Mouse (Mus musculus) thymus, postnatal 0 days (tissue): ENCODE data around the gene Bcas3. TPM values are rescaled to one million over a fixed set of nuclear protein-coding genes. Genes with fewer than 3 reads are reported as not detected.
"Not testable (repeated sequence)": the region's sequence is repeated elsewhere in the genome, so short reads cannot be mapped to it uniquely, and the experiment has no call there.

Experiments used
- DNase-seq: peaks from one replicate; pipeline ENCODE4 v3.0.0-alpha.2; 2015; ENCODE audit warnings: low spot score
- polyA plus RNA-seq: library from polyadenylated mRNA; unstranded; fragments of >200 nt; fragmentation: Nextera tagmentation; extraction: Ambion mirVana; gene quantifications from 2 replicates; pipeline ENCODE4 v1.2.1, GENCODE M21; 2015

Gene Bcas3
- polyA plus RNA-seq, 1 experiment from 2014 or later, result 22.6 TPM

GRCm38 (mm10) chr11:85474326-85474725 is 121.4 kb downstream of the Bcas3 start:
- no peak for DNase-seq

GRCm38 (mm10) chr11:85482737-85483467 is 129.9 kb downstream of the Bcas3 start:
- peak; percentile 6 for DNase-seq

GRCm38 (mm10) chr11:85485197-85485940 is 132.4 kb downstream of the Bcas3 start:
- no peak for DNase-seq

- no peak for DNase-seq
Observed at GRCm38 (mm10) chr11:85487501-85487900, 134.5 kb downstream of the Bcas3 start.

- no peak for DNase-seq
Observed at GRCm38 (mm10) chr11:85492231-85492630, 139.3 kb downstream of the Bcas3 start.

GRCm38 (mm10) chr11:85492666-85493065 is 139.7 kb downstream of the Bcas3 start:
- no peak for DNase-seq

GRCm38 (mm10) chr11:85499561-85499960 is 146.6 kb downstream of the Bcas3 start:
- no peak for DNase-seq

GRCm38 (mm10) chr11:85502031-85502430 is 149.1 kb downstream of the Bcas3 start:
- DNase-seq, result no peak

- not testable (repeated sequence) for DNase-seq
Observed at GRCm38 (mm10) chr11:85504812-85505211, 151.8 kb downstream of the Bcas3 start.

- no peak for DNase-seq
Observed at GRCm38 (mm10) chr11:85505811-85506210, 152.8 kb downstream of the Bcas3 start.

GRCm38 (mm10) chr11:85509334-85509733 is 156.4 kb downstream of the Bcas3 start:
- no peak for DNase-seq

GRCm38 (mm10) chr11:85511270-85511904 is 158.4 kb downstream of the Bcas3 start:
- DNase-seq, result no peak

GRCm38 (mm10) chr11:85516724-85517123 is 163.8 kb downstream of the Bcas3 start:
- DNase-seq, result no peak

- peak; percentile 49 for DNase-seq
Observed at GRCm38 (mm10) chr11:85518025-85518756, 165.2 kb downstream of the Bcas3 start.

GRCm38 (mm10) chr11:85520236-85520635 is 167.3 kb downstream of the Bcas3 start:
- DNase-seq, result no peak

GRCm38 (mm10) chr11:85520996-85521395 is 168.0 kb downstream of the Bcas3 start:
- no peak for DNase-seq

- DNase-seq, result no peak
Observed at GRCm38 (mm10) chr11:85523646-85524045, 170.7 kb downstream of the Bcas3 start.

- DNase-seq, result peak; percentile 67
Observed at GRCm38 (mm10) chr11:85524186-85524585, 171.2 kb downstream of the Bcas3 start.

GRCm38 (mm10) chr11:85524841-85525500 is 172.0 kb downstream of the Bcas3 start:
- DNase-seq, result no peak

- DNase-seq, result no peak
Observed at GRCm38 (mm10) chr11:85525501-85525885, 172.5 kb downstream of the Bcas3 start.
